Mouse (Mus musculus): ENCODE results near the gene Necap2.

DNA sequence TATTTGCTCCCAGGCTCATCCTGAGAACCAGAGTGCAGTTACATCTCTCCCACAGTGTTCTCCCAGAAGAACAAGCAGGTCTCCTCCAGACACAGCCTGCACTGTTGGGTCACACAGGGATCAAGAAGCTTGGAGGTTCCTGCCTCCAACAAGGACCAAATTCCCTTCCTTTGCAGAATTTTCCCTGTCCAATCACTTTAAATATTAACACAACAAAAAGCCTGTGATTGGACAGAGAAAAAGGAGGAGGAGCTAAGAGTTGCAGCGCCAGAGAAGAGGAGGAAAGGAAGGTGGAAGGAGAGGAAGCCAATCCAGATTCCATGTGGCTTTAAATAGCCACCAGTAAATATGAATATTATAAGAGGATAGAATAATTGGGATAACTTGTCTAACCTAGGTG lies 44.9 kb upstream of the Necap2 start:
- TF ChIP-seq POLR2A (IDR thresholded peaks at IDR 0.05; ENCODE audit: low read depth, low read length) (no peak), CTCF (IDR thresholded peaks at IDR 0.05; ENCODE audit: borderline replicate concordance, insufficient read depth, low read length) (no peak)
